Mouse (Mus musculus) left cerebral cortex, adult 2 months (tissue): Measurements from ENCODE around the gene Syk. TPM values are rescaled to one million over a fixed set of nuclear protein-coding genes. Genes with fewer than 3 reads are reported as not detected.
A peak's percentile ranks its signal among the peaks of the same experiment; 100 is the strongest.

Experiments
- DNase-seq, 2 experiments: peaks; one replicate each; pipeline ENCODE4 v3.0.0; 2021 to 2022; ENCODE audit warnings: low spot score in 2 of 2, mixed read lengths in 1 of 2; ENCODE audit errors: extremely low spot score in 1 of 2
- H3K27ac ChIP-seq: fragments of 200-600 bp; 2 replicates; pipeline ENCODE4 v1.8.1; 2022
- H3K4me3 ChIP-seq: fragments of 200-600 bp; 2 replicates; pipeline ENCODE4 v1.8.1; 2022
- CTCF ChIP-seq: fragments of 200-600 bp; IDR thresholded peaks from 2 replicates; pipeline ENCODE4 v1.8.1; 2022; ENCODE audit warnings: antibody characterized with exemption, mild to moderate bottlenecking, moderate library complexity
- intact Hi-C: fragments of 180-260 bp; cut with DNase I; formaldehyde crosslinking; loops from one replicate; pipeline ENCODE4 v1.15.1; 2025
- total RNA-seq, 2 experiments: library from RNA; stranded (reverse); gene quantifications; 2 replicates each; pipeline ENCODE4 v1.2.3; 2021

The Syk gene
- total RNA-seq, 2 experiments from 2014 or later: 2.6 to 3.3 TPM

DNA sequence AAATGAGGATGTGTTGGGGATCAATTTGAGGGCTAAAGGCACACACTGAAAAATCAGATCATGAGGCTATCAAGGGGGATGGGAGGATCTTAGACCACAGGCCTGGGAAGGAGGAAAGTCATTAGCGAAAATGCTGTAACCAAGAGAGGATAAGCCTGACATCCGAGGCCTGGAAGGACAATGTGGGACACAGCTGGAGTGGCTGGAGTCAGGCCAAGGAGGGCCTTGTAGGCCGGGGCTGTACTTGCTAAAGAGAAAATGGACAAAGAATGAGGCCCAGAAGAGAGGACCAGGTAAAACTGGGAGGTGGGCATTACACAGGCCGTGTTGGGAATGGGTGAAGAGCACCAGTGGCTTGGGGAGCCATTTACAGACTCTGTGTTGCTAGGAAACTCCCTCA is 22.9 kb downstream of the Syk start:
- intact Hi-C loops: no loop called here
- Histone ChIP-seq H3K27ac (no peak overlapping the region), H3K4me3 (no peak overlapping the region)
- DNase-seq: no peak
- TF ChIP-seq CTCF: no peak

DNA sequence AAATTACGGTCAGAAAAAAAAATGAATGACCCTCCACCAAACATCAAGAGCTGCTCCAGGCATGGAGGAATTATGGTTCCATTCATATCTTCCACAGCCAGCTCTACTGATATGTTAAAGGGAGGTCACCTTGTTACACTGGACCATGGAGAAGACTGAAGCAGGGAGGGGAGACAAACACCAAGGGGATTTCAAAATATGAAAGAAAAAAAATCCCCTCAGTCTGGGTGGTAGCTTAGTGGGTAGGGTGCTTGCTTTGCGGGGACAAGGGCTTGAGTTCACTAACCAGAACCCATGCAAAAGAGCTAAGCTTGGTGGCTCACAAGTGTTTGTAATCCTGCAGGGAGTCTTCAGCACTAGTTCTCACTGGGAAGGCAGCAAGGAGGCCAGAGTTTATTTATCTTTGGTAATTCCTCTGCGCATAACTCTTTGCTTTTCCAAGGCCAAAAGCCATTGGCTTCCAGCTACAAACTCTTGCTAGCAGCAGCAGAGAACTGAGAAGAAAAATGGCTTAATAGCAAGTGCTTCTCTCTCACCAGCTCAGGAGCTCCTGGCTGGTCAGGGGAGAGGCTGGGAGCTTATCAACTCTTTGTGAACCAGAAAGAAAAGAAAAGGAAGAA is 23.8 kb downstream of the Syk start:
- no peak for TF ChIP-seq CTCF
- DNase-seq: no peak
- intact Hi-C loops: no loop called here
- Histone ChIP-seq H3K4me3 (no peak overlapping the region), H3K27ac (no peak overlapping the region)

GRCm38 (mm10) chr13:52607964-52608363 is 25.0 kb downstream of the Syk start:
- DNase-seq: no peak
- Histone ChIP-seq H3K4me3 (no peak overlapping the region), H3K27ac (no peak overlapping the region)
- intact Hi-C loops: no loop called here
- no peak for TF ChIP-seq CTCF

- no peak for TF ChIP-seq CTCF
- no peak overlapping the region for H3K27ac ChIP-seq
- DNase-seq: no peak
- intact Hi-C loops: no loop called here
- no peak overlapping the region for H3K4me3 ChIP-seq
Measured at GRCm38 (mm10) chr13:52610463-52610862, 27.5 kb downstream of the Syk start.

DNA sequence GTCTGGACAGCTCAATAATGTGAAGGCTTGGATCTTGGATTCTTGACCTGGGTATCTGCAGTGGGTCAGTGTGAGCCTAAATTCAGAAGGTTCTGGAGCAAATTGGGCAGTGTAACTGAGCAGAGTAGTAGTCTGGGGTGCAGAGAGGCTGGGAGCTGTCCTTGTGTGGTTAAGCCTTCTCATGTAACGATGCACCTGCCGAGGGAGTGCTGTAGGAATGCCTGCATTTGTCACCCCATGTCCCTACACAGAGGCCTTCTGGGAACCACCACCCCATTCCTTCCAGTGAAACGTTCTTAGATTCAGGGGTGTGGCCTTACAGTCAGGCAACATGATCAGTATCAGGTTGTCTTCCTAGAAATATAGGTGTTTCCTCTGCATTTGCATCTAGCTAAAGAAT is 30.3 kb downstream of the Syk start:
- H3K4me3 ChIP-seq: no peak overlapping the region
- no peak for TF ChIP-seq CTCF
- intact Hi-C loops: no loop called here
- no peak for DNase-seq
- no peak overlapping the region for H3K27ac ChIP-seq

DNA sequence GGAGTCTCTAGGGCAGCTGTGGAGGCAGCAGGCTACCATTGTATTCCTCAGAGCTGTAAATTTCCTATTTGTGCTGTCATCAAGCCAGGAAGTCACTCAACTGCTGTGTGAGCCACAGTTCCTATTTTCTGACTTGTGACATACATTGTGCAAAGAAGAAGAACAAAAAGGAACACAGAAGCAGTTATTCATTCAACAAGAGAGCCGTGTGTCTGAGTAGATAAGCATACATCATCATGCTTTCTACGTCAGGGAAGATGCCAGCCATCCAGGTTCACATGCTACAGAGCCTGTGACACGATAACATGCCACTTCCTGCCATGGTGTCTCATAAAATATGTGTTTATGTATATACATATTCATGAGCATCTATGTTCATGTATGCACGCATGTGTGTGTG is 32.1 kb downstream of the Syk start:
- intact Hi-C loops: no loop called here
- no peak for TF ChIP-seq CTCF
- Histone ChIP-seq H3K27ac (no peak overlapping the region), H3K4me3 (no peak overlapping the region)
- no peak for DNase-seq

DNA sequence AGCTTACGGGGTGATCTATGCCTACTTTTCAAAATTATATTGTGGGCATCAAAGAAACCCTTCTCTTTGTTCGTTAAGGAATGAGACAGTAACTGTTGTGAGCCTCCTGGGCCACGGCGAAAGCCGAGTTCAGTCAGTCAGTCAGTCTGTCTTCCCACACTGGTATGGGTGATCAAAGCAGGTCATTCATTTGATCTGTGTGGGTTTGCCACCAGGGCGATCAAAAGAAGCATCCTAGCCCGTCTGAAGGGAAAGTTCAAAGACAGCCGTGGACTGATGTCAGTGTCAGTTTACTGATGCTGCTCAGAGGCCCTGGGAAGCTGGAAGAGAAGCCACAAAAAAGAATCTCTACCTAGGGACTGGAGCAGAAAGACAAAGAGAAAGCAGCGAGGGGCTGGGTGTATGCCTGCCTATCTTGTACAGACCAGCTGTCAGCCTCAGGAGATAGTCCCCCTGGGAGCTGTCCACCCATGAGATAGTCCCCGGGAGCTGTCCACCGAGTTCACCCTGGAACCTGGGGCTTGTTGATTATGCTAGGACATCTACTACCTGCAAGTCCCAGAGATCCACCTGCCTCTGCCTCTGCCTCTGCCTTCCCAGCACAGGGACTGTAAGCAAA is 34.2 kb downstream of the Syk start:
- no peak for DNase-seq
- intact Hi-C loops: no loop called here
- no peak for TF ChIP-seq CTCF
- Histone ChIP-seq H3K4me3 (no peak overlapping the region), H3K27ac (no peak overlapping the region)

DNA sequence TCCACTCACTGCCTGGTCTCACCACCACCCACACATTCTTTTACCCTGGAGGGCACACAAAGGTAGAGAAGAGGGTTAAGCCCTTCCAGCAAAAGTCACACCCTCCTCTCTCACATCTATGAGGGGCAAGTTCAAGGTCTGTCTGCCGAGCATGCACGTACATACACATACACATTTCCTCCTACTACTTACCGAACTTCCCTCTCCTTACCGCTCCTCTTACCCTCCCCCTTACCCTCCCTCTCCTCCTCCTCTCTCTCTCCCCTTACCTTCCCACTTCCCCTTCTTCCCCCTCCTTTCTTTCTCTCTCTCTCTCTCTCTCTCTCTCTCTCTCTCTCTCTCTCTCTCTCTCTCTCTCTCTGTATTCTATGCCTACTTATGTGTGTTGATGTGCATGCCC is 35.6 kb downstream of the Syk start:
- intact Hi-C loops: no loop called here
- Histone ChIP-seq H3K27ac (no peak overlapping the region), H3K4me3 (no peak overlapping the region)
- no peak for DNase-seq
- no peak for TF ChIP-seq CTCF

DNA sequence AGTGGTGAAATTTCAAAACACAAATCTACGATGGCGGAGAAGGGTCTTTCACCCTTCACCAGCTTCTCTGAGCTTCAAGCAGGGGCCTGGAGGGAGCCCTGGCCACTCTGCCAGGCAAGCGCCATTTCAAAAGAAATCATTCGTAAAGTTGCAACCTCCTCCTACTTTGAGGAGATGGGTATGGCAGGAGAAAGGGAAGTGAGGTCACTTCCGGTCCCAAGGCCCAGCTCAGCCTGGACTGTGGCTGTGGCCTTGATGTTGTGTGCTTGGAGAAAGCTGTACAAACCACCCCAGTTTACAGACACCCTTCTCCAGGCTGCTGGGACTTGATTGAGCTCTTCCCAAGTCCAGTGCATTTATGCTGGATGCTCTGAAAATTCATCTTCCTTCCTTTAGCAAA is 36.5 kb downstream of the Syk start:
- Histone ChIP-seq H3K4me3 (no peak overlapping the region), H3K27ac (no peak overlapping the region)
- DNase-seq: no peak
- intact Hi-C loops: no loop called here
- TF ChIP-seq CTCF: no peak

- peak; percentile 51 to 72 for DNase-seq
- H3K4me3 ChIP-seq: no peak overlapping the region
- intact Hi-C loops: loop anchor here (1.0 to 5.0 kb wide), 2 partner anchors 52 to 371 kb away; no protein-coding TSS in a partner anchor
- peak; percentile 79 for TF ChIP-seq CTCF
- H3K27ac ChIP-seq: no peak overlapping the region
Measured at GRCm38 (mm10) chr13:52624038-52624437, 41.1 kb downstream of the Syk start.

DNA sequence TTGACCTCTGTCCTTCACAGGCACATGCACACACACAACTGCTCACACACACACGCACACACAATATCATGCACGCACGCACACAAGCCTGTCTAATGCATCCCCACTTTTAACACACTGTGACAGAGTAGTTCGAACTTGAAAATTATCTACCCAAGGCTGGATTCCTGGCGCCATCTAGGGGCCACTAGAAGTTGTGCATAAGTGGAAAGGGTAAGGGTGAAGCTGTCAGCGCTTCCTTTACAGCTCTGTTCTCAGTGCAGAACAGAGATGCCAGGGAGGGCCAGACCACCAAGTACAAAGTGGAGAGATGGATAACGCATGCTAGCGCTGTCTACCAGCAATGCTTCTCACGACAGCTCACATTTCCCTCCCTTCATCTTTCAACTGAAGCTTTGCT is 45.6 kb downstream of the Syk start:
- Histone ChIP-seq H3K4me3 (no peak overlapping the region), H3K27ac (no peak overlapping the region)
- peak; percentile 39 to 41 for DNase-seq
- intact Hi-C loops: loop anchor here (1.0 to 5.0 kb wide), 3 partner anchors 91 to 786 kb away; no protein-coding TSS in a partner anchor
- peak; percentile 80 for TF ChIP-seq CTCF

DNA sequence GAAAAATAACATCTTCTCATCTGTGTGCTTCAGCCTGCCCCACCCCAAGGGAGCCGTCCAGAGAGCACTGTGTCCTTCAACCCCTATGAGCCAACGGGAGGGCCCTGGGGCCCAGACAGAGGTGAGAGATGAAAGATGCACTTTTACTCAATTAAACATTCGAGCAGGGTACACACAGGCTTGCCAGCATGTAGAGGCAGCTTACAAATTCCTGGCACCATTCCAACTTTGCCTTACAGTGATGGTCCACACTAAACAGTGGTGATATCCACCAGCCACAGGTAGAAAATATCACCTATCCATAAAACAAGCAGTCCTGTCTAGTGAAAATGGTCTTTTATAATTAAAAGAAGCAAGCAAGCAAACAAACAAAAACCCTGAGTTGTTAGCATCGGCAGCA is 48.7 kb downstream of the Syk start:
- Histone ChIP-seq H3K4me3 (no peak overlapping the region), H3K27ac (no peak overlapping the region)
- no peak for DNase-seq
- TF ChIP-seq CTCF: no peak
- intact Hi-C loops: no loop called here

GRCm38 (mm10) chr13:52635484-52635883 is 52.5 kb downstream of the Syk start:
- TF ChIP-seq CTCF: no peak
- Histone ChIP-seq H3K4me3 (no peak overlapping the region), H3K27ac (no peak overlapping the region)
- intact Hi-C loops: no loop called here
- DNase-seq: no peak
